ENCODE assay signal across 9 mouse cellular contexts in genomic region chr9:43222429-43222715, GRCm38 (mm10). TPM values are rescaled to one million over a fixed set of nuclear protein-coding genes. Genes with fewer than 3 reads are reported as not detected.
A peak's percentile ranks its signal among the peaks of the same experiment; 100 is the strongest.
DNase-seq lines count a peak whose midpoint lies in the region; ATAC-seq and TF ChIP-seq lines count a peak whose summit lies in the region.
"Had no signal": no experiment of that assay in that cellular context is flagged by ENCODE, and none has a peak within 500 bp of the region (broad histone marks: within the 10 kb centered on the region; RNA-seq: fewer than 3 reads in every experiment).

No protein-coding gene starts in this region.

- ATAC-seq in heart, postnatal 0 days (ENCODE audit: insufficient read depth, low read depth) = no peak
- no peak for ATAC-seq in limb, embryonic 12.5 days (ENCODE audit: insufficient number of reproducible peaks, insufficient read depth, low FRiP score, low TSS enrichment, low read depth)
- ATAC-seq in heart, embryonic 11.5 days (replicated peaks; ENCODE audit: insufficient number of reproducible peaks, low FRiP score, low TSS enrichment) = no peak
- ATAC-seq in CD4-positive, CD25-positive, alpha-beta regulatory T cell, adult 4 months = no peak

- peak; percentile 4 for DNase-seq in heart, postnatal 0 days (ENCODE audit: low spot score)
- no peak for DNase-seq in heart, adult 11 months
- peak; percentile 73 for DNase-seq in 416B (ENCODE audit: low read depth)
- no peak for DNase-seq in thymus, postnatal 4 days

- no peak overlapping the region for H3K4me2 ChIP-seq in heart, postnatal 0 days (ENCODE audit: low read depth, low read length)
- H3K4me2 ChIP-seq in limb, embryonic 12.5 days = no peak overlapping the region
- no peak overlapping the region for H3K4me2 ChIP-seq in heart, embryonic 11.5 days

- 56% methylated on average over 8 of the region's 8 CpGs for WGBS in heart, postnatal 0 days
- WGBS in bone marrow, adult 2 months = 83% methylated on average over 8 of the region's 8 CpGs
- 43% methylated on average over 8 of the region's 8 CpGs for WGBS in limb, embryonic 12.5 days
- 43% methylated on average over 8 of the region's 8 CpGs for WGBS in heart, embryonic 11.5 days (ENCODE audit: insufficient replicate concordance)

- TF ChIP-seq EP300 in heart, postnatal 0 days (IDR thresholded peaks at IDR 0.05; ENCODE audit: low read depth) = no peak

- no peak overlapping the region for H3K4me3 ChIP-seq in heart, postnatal 0 days (ENCODE audit: low read depth, low read length)
- H3K4me3 ChIP-seq in bone marrow, adult 2 months (replicated peaks; ENCODE audit: control insufficient read depth, low read depth, low read length) = no peak overlapping the region
- no peak overlapping the region for H3K4me3 ChIP-seq in limb, embryonic 12.5 days (replicated peaks)
- H3K4me3 ChIP-seq in heart, embryonic 11.5 days (ENCODE audit: low read depth, low read length) = no peak overlapping the region

- no peaks in the 10 kb centered on the region for H3K9me3 ChIP-seq in heart, postnatal 0 days (replicated peaks; ENCODE audit: control insufficient read depth, low read length)
- H3K9me3 ChIP-seq in limb, embryonic 12.5 days = no peaks in the 10 kb centered on the region
- no peaks in the 10 kb centered on the region for H3K9me3 ChIP-seq in heart, embryonic 11.5 days (replicated peaks; ENCODE audit: control insufficient read depth, low read length)

- H3K9ac ChIP-seq in heart, postnatal 0 days (replicated peaks; ENCODE audit: low read depth, low read length) = no peak overlapping the region
- H3K9ac ChIP-seq in limb, embryonic 12.5 days (replicated peaks) = no peak overlapping the region
- no peak overlapping the region for H3K9ac ChIP-seq in heart, embryonic 11.5 days (ENCODE audit: low read depth, low read length)

- H3K36me3 ChIP-seq in heart, postnatal 0 days (replicated peaks; ENCODE audit: control insufficient read depth, insufficient read depth, low read length) = peaks cover 6% of the 10 kb centered on the region; the same call in 1 of the 2 replicates
- peaks cover 80% of the 10 kb centered on the region for H3K36me3 ChIP-seq in limb, embryonic 12.5 days
- H3K36me3 ChIP-seq in heart, embryonic 11.5 days (ENCODE audit: control insufficient read depth, insufficient read depth, low read length) = peaks cover 7% of the 10 kb centered on the region

- no peaks in the 10 kb centered on the region for H3K27me3 ChIP-seq in heart, postnatal 0 days (ENCODE audit: control insufficient read depth, insufficient read depth, low read length)
- no peaks in the 10 kb centered on the region for H3K27me3 ChIP-seq in limb, embryonic 12.5 days
- H3K27me3 ChIP-seq in heart, embryonic 11.5 days (ENCODE audit: control insufficient read depth, insufficient read depth, low read length) = no peaks in the 10 kb centered on the region

- H3K4me1 ChIP-seq in heart, postnatal 0 days (ENCODE audit: control insufficient read depth, insufficient read depth) = peaks cover 6% of the 10 kb centered on the region
- peaks cover 2% of the 10 kb centered on the region for H3K4me1 ChIP-seq in bone marrow, adult 2 months (ENCODE audit: control insufficient read depth, insufficient read depth, low read length)
- H3K4me1 ChIP-seq in limb, embryonic 12.5 days (replicated peaks) = peaks cover 32% of the 10 kb centered on the region
- peaks cover 14% of the 10 kb centered on the region for H3K4me1 ChIP-seq in heart, embryonic 11.5 days (ENCODE audit: control insufficient read depth, insufficient read depth, low read length)

- TF ChIP-seq POLR2A in bone marrow, adult 2 months (IDR thresholded peaks at IDR 0.05; ENCODE audit: borderline replicate concordance, control insufficient read depth, low read depth, low read length) = no peak

- no peak overlapping the region for H3K27ac ChIP-seq in heart, postnatal 0 days (ENCODE audit: low read depth)
- H3K27ac ChIP-seq in bone marrow, adult 2 months (ENCODE audit: control insufficient read depth, insufficient read depth, low read depth, low read length, poor library complexity) = no peak overlapping the region
- peak overlapping the region; percentile 65; the same call in 1 of the 2 replicates for H3K27ac ChIP-seq in limb, embryonic 12.5 days
- no peak overlapping the region for H3K27ac ChIP-seq in heart, embryonic 11.5 days (ENCODE audit: low read depth, low read length)

- TF ChIP-seq CTCF in heart, postnatal 0 days (IDR thresholded peaks at IDR 0.05; ENCODE audit: low read depth) = 0 out of 2 replicates have a peak, but pooled peaks have one; percentile 5
- TF ChIP-seq CTCF in bone marrow, adult 2 months (IDR thresholded peaks at IDR 0.05; ENCODE audit: control insufficient read depth, insufficient read depth, low read length) = 0 out of 2 replicates have a peak, but pooled peaks have one; percentile 9

RNA-seq across cellular contexts. Expression of gene Pou2f3, which starts 12.2 kb away (rescaled TPM):
- not detected in 2 replicates for total RNA-seq in heart, postnatal 0 days (2014; rRNA removed; ENCODE audit: low replicate concordance)
- 0.08 and 0.10 TPM in 2 replicates for polyA plus RNA-seq in heart, postnatal 0 days (2015; fragmentation: Nextera tagmentation; extraction: Ambion mirVana)
- polyA plus RNA-seq in bone marrow, adult 2 months (2011; ENCODE audit: insufficient read depth, insufficient read length, low replicate concordance, missing spikeins) = 0.77 TPM in 1 of 2 replicates, not detected in the other
- not detected in 2 replicates for polyA plus RNA-seq in limb, embryonic 12.5 days (2016; fragmentation: Nextera tagmentation; extraction: Ambion mirVana)
- polyA plus RNA-seq in heart, embryonic 11.5 days (2014; fragmentation: Nextera tagmentation; extraction: Ambion mirVana) = not detected in 2 replicates
- not detected for polyA plus RNA-seq in CD4-positive, CD25-positive, alpha-beta regulatory T cell, adult 4 months (2017; shearing (Covaris generic))
- total RNA-seq: adrenal gland, adult 2 months had no signal
- polyA plus RNA-seq: adrenal gland, adult 2 months had no signal

RNA-seq across cellular contexts. Expression of gene Oaf, which starts 17.3 kb away (rescaled TPM):
- total RNA-seq in heart, postnatal 0 days (2014; rRNA removed; ENCODE audit: low replicate concordance) = 15.6 and 26.6 TPM in 2 replicates
- polyA plus RNA-seq in heart, postnatal 0 days (2015; fragmentation: Nextera tagmentation; extraction: Ambion mirVana) = 20.7 and 22.4 TPM in 2 replicates
- polyA plus RNA-seq in bone marrow, adult 2 months (2011; ENCODE audit: insufficient read depth, insufficient read length, low replicate concordance, missing spikeins) = 15.8 and 17.9 TPM in 2 replicates
- 100 and 102 TPM in 2 replicates for polyA plus RNA-seq in limb, embryonic 12.5 days (2016; fragmentation: Nextera tagmentation; extraction: Ambion mirVana)
- 37.8 and 41.1 TPM in 2 replicates for polyA plus RNA-seq in heart, embryonic 11.5 days (2014; fragmentation: Nextera tagmentation; extraction: Ambion mirVana)
- polyA plus RNA-seq in CD4-positive, CD25-positive, alpha-beta regulatory T cell, adult 4 months (2017; shearing (Covaris generic)) = under 1 TPM in 1 of 2 experiments, not detected in 1; 0.12 TPM

Comparison
In these comparisons a context has a peak if more than half of its experiments do, and no peak if none do; other contexts are left out.
1. DNase-seq: peak in heart, postnatal 0 days (single experiment) and 416B (single experiment); none in heart, adult 11 months (single experiment) and thymus, postnatal 4 days (single experiment).
2. RNA of gene Oaf, which starts 17.3 kb away (polyA plus RNA-seq): 100 to 102 TPM in limb, embryonic 12.5 days, 37.8 to 41.1 TPM in heart, embryonic 11.5 days, 20.7 to 22.4 TPM in heart, postnatal 0 days and 15.8 to 17.9 TPM in bone marrow, adult 2 months; 0.12 TPM in CD4-positive, CD25-positive, alpha-beta regulatory T cell, adult 4 months; every median in the first group is over 10 times any median in the second.